Mouse (Mus musculus): ENCODE measurements at regions not wholly inside any gene's neighbourhood (a gene's known extent, or its start where the extent isn't known, plus 50 kb on each side); places are given as distances from the start of the nearest gene placed in this dataset.

- H3K27me3 ChIP-seq (replicated peaks; ENCODE audit: control insufficient read depth, insufficient read depth, low read length), result no peaks in the 10 kb centered on the region
- no peak overlapping the region for H3K4me3 ChIP-seq (ENCODE audit: low read length)
- H3K9ac ChIP-seq (ENCODE audit: low read depth, low read length), result no peak overlapping the region
- H3K36me3 ChIP-seq (ENCODE audit: control insufficient read depth, insufficient read depth, low read length), result no peaks in the 10 kb centered on the region
- H3K27ac ChIP-seq (ENCODE audit: low read length), result no peak overlapping the region
- no peaks in the 10 kb centered on the region for H3K4me1 ChIP-seq (ENCODE audit: control insufficient read depth, insufficient read depth, low read length)
- 88% methylated on average over 8 of the region's 8 CpGs for WGBS
- no peaks in the 10 kb centered on the region for H3K9me3 ChIP-seq (ENCODE audit: control insufficient read depth, low read length)
- ATAC-seq, result no peak
- H3K4me2 ChIP-seq (ENCODE audit: low read depth, low read length), result no peak overlapping the region
Measured at GRCm38 (mm10) chr8:60827241-60827640, 63.0 kb upstream of the Hpf1 start.

GRCm38 (mm10) chr8:60829093-60829492 lies 61.1 kb upstream of the Hpf1 start:
- Histone ChIP-seq H3K4me3 (ENCODE audit: low read length) (no peak overlapping the region), H3K27ac (ENCODE audit: low read length) (no peak overlapping the region), H3K9me3 (ENCODE audit: control insufficient read depth, low read length) (no peaks in the 10 kb centered on the region), H3K36me3 (ENCODE audit: control insufficient read depth, insufficient read depth, low read length) (no peaks in the 10 kb centered on the region), H3K4me1 (ENCODE audit: control insufficient read depth, insufficient read depth, low read length) (no peaks in the 10 kb centered on the region), H3K9ac (ENCODE audit: low read depth, low read length) (no peak overlapping the region), H3K4me2 (ENCODE audit: low read depth, low read length) (no peak overlapping the region), H3K27me3 (replicated peaks; ENCODE audit: control insufficient read depth, insufficient read depth, low read length) (no peaks in the 10 kb centered on the region)
- no peak for ATAC-seq
- 86% methylated on average over 4 of the region's 4 CpGs for WGBS

- Histone ChIP-seq H3K4me3 (ENCODE audit: low read length) (no peak overlapping the region), H3K9ac (ENCODE audit: low read depth, low read length) (no peak overlapping the region), H3K27me3 (replicated peaks; ENCODE audit: control insufficient read depth, insufficient read depth, low read length) (no peaks in the 10 kb centered on the region), H3K9me3 (ENCODE audit: control insufficient read depth, low read length) (no peaks in the 10 kb centered on the region), H3K36me3 (ENCODE audit: control insufficient read depth, insufficient read depth, low read length) (no peaks in the 10 kb centered on the region), H3K27ac (ENCODE audit: low read length) (no peak overlapping the region), H3K4me1 (ENCODE audit: control insufficient read depth, insufficient read depth, low read length) (no peaks in the 10 kb centered on the region), H3K4me2 (ENCODE audit: low read depth, low read length) (no peak overlapping the region)
- WGBS, result 100% methylated on average over 1 of the region's 1 CpGs
- no peak for ATAC-seq
Measured at GRCm38 (mm10) chr8:60830556-60830955, 59.7 kb upstream of the Hpf1 start.

GRCm38 (mm10) chr8:60838526-60838925 lies 51.7 kb upstream of the Hpf1 start:
- Histone ChIP-seq H3K9me3 (ENCODE audit: control insufficient read depth, low read length) (no peaks in the 10 kb centered on the region), H3K4me2 (ENCODE audit: low read depth, low read length) (no peak overlapping the region), H3K36me3 (ENCODE audit: control insufficient read depth, insufficient read depth, low read length) (no peaks in the 10 kb centered on the region), H3K4me1 (ENCODE audit: control insufficient read depth, insufficient read depth, low read length) (no peaks in the 10 kb centered on the region), H3K27me3 (replicated peaks; ENCODE audit: control insufficient read depth, insufficient read depth, low read length) (no peaks in the 10 kb centered on the region), H3K4me3 (ENCODE audit: low read length) (no peak overlapping the region), H3K27ac (ENCODE audit: low read length) (no peak overlapping the region), H3K9ac (ENCODE audit: low read depth, low read length) (no peak overlapping the region)
- 7% methylated on average over 3 of the region's 3 CpGs for WGBS
- no peak for ATAC-seq

Data from intestine, embryonic 16.5 days (tissue).